Comparison of ENCODE assay signal across 11 mouse cellular contexts in the genomic region with DNA sequence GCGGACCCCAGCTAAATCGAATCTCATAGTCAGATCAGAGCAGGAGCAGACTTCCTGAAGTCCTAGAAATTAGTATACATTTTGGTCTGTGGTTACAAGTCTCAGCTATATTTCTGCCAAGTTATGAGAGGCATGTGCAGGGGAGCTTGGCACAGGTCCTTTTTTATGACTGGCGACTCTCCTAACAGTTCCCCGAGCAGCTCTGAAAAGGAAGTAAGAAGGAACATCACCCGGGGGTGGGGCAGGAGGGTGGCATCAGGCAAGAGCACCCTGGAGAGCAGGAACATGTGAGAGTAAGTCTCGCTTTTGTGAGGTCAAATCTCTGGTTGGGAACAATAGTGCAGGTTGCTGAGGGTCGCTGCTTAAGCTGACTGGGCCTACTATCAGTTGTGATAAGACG. TPM values are rescaled to one million over a fixed set of nuclear protein-coding genes. Genes with fewer than 3 reads are reported as not detected.
A peak's percentile ranks its signal among the peaks of the same experiment; 100 is the strongest.
DNase-seq lines count a peak whose midpoint lies in the region; ATAC-seq and TF ChIP-seq lines count a peak whose summit lies in the region.
"Had no signal": no experiment of that assay in that cellular context is flagged by ENCODE, and none has a peak within 500 bp of the region (broad histone marks: within the 10 kb centered on the region; RNA-seq: fewer than 3 reads in every experiment).

No protein-coding gene starts in this region.

- 26% methylated on average over 8 of the region's 8 CpGs for WGBS in forebrain, postnatal 0 days
- 48% methylated on average over 8 of the region's 8 CpGs for WGBS in forebrain, embryonic 10.5 days
- 45% methylated on average over 8 of the region's 8 CpGs for WGBS in liver, embryonic 12.5 days (ENCODE audit: insufficient replicate concordance)
- 29% methylated on average over 8 of the region's 8 CpGs for WGBS in stomach, postnatal 0 days

- H3K9ac ChIP-seq in forebrain, postnatal 0 days: 0 out of 2 replicates have a peak overlapping the region, but pooled peaks have one; percentile 1
- H3K9ac ChIP-seq in liver, embryonic 12.5 days: peak overlapping the region; percentile 40; the same call in 1 of the 2 replicates
- H3K9ac ChIP-seq in stomach, postnatal 0 days (ENCODE audit: low read length): peak overlapping the region; percentile 8
- H3K9ac ChIP-seq: limb, embryonic 12.5 days; neural tube, embryonic 15.5 days had no signal

- no peaks in the 10 kb centered on the region for H3K36me3 ChIP-seq in forebrain, postnatal 0 days (ENCODE audit: insufficient read depth)
- no peaks in the 10 kb centered on the region for H3K36me3 ChIP-seq in forebrain, embryonic 10.5 days (replicated peaks)
- no peaks in the 10 kb centered on the region for H3K36me3 ChIP-seq in liver, embryonic 12.5 days
- H3K36me3 ChIP-seq in stomach, postnatal 0 days (ENCODE audit: control insufficient read depth, insufficient read depth, low read length): no peaks in the 10 kb centered on the region
- H3K36me3 ChIP-seq: limb, embryonic 12.5 days; neural tube, embryonic 15.5 days had no signal

- TF ChIP-seq CTCF in forebrain, postnatal 0 days (IDR thresholded peaks at IDR 0.05; ENCODE audit: low read depth): no peak
- no peak for TF ChIP-seq CTCF in stomach, postnatal 0 days (IDR thresholded peaks at IDR 0.05; ENCODE audit: low read depth)

- no peak overlapping the region for H3K4me3 ChIP-seq in forebrain, postnatal 0 days (ENCODE audit: low read depth, low read length)
- H3K4me3 ChIP-seq in forebrain, embryonic 10.5 days: no peak overlapping the region
- H3K4me3 ChIP-seq in liver, embryonic 12.5 days: no peak overlapping the region
- no peak overlapping the region for H3K4me3 ChIP-seq in stomach, postnatal 0 days (ENCODE audit: low read depth, low read length)
- H3K4me3 ChIP-seq: limb, embryonic 12.5 days; neural tube, embryonic 15.5 days had no signal

- peak overlapping the region; percentile 4; the same call in 1 of the 2 replicates for H3K4me2 ChIP-seq in forebrain, postnatal 0 days (ENCODE audit: low read depth)
- H3K4me2 ChIP-seq in liver, embryonic 12.5 days: no peak overlapping the region
- peak overlapping the region; percentile 41 for H3K4me2 ChIP-seq in stomach, postnatal 0 days (replicated peaks; ENCODE audit: low read depth)
- H3K4me2 ChIP-seq: limb, embryonic 12.5 days had no signal

- no peaks in the 10 kb centered on the region for H3K9me3 ChIP-seq in forebrain, postnatal 0 days (ENCODE audit: low read length)
- H3K9me3 ChIP-seq in forebrain, embryonic 10.5 days: no peaks in the 10 kb centered on the region
- no peaks in the 10 kb centered on the region for H3K9me3 ChIP-seq in liver, embryonic 12.5 days (replicated peaks)
- no peaks in the 10 kb centered on the region for H3K9me3 ChIP-seq in stomach, postnatal 0 days (ENCODE audit: control insufficient read depth, low read length)
- H3K9me3 ChIP-seq: limb, embryonic 12.5 days; neural tube, embryonic 15.5 days had no signal

- H3K4me1 ChIP-seq in forebrain, postnatal 0 days (ENCODE audit: insufficient read depth): peaks cover 5% of the 10 kb centered on the region; the same call in 1 of the 2 replicates
- H3K4me1 ChIP-seq in forebrain, embryonic 10.5 days: peaks cover 34% of the 10 kb centered on the region
- H3K4me1 ChIP-seq in liver, embryonic 12.5 days: peaks cover 79% of the 10 kb centered on the region
- no peaks in the 10 kb centered on the region for H3K4me1 ChIP-seq in stomach, postnatal 0 days (replicated peaks; ENCODE audit: control insufficient read depth, insufficient read depth)

- DNase-seq in forebrain, postnatal 0 days: peak; percentile 43
- no peak for DNase-seq in forebrain, embryonic 10.5 days (ENCODE audit: extremely low spot score, low spot score)
- peak; percentile 67 for DNase-seq in right cerebral cortex, adult 18-20 months
- DNase-seq in right cerebral cortex, postnatal 4 days: no peak
- peak; percentile 50 for DNase-seq in stomach, postnatal 0 days (ENCODE audit: low spot score)
- DNase-seq in embryo, embryonic 10 days (ENCODE audit: low spot score): no peak
- no peak for DNase-seq in cerebellum, adult 9-11 months
- DNase-seq: thymus, postnatal 14 days had no signal

- no peak overlapping the region for H3K27ac ChIP-seq in forebrain, postnatal 0 days (ENCODE audit: low read depth, low read length)
- no peak overlapping the region for H3K27ac ChIP-seq in forebrain, embryonic 10.5 days
- H3K27ac ChIP-seq in liver, embryonic 12.5 days: no peak overlapping the region
- peak overlapping the region; percentile 46 for H3K27ac ChIP-seq in stomach, postnatal 0 days (replicated peaks)
- H3K27ac ChIP-seq: limb, embryonic 12.5 days; neural tube, embryonic 15.5 days had no signal

- TF ChIP-seq EP300 in stomach, postnatal 0 days (optimal IDR thresholded peaks at IDR 0.05): no peak

- no peak for ATAC-seq in forebrain, postnatal 0 days
- no peak for ATAC-seq in liver, embryonic 12.5 days
- ATAC-seq in stomach, postnatal 0 days (ENCODE audit: low FRiP score, low TSS enrichment): no peak

- H3K27me3 ChIP-seq in forebrain, postnatal 0 days (ENCODE audit: insufficient read depth, low read length): no peaks in the 10 kb centered on the region
- no peaks in the 10 kb centered on the region for H3K27me3 ChIP-seq in forebrain, embryonic 10.5 days (ENCODE audit: poor library complexity, severe bottlenecking)
- H3K27me3 ChIP-seq in liver, embryonic 12.5 days (replicated peaks): no peaks in the 10 kb centered on the region
- H3K27me3 ChIP-seq in stomach, postnatal 0 days (ENCODE audit: control insufficient read depth, insufficient read depth, low read length): no peaks in the 10 kb centered on the region
- H3K27me3 ChIP-seq: limb, embryonic 12.5 days; neural tube, embryonic 15.5 days had no signal

RNA-seq across cellular contexts. Expression of gene Ppp2r1b, which starts 5.6 kb away (rescaled TPM):
- 15.2 and 26.0 TPM in 2 replicates for total RNA-seq in forebrain, postnatal 0 days (2014; rRNA removed)
- polyA plus RNA-seq in forebrain, postnatal 0 days (2015; fragmentation: Nextera tagmentation; extraction: Ambion mirVana): 26.1 and 29.8 TPM in 2 replicates
- polyA plus RNA-seq in forebrain, embryonic 10.5 days (2016; fragmentation: Nextera tagmentation; extraction: Ambion mirVana): 170 and 171 TPM in 2 replicates
- polyA plus RNA-seq in liver, embryonic 12.5 days (2016; fragmentation: Nextera tagmentation; extraction: Ambion mirVana): 131 and 137 TPM in 2 replicates
- 32.6 and 33.2 TPM in 2 replicates for polyA plus RNA-seq in stomach, postnatal 0 days (2015; fragmentation: Nextera tagmentation; extraction: Ambion mirVana)

Comparison
In these comparisons a context has a peak if more than half of its experiments do, and no peak if none do; other contexts are left out.
1. DNase-seq: peak in forebrain, postnatal 0 days (single experiment), right cerebral cortex, adult 18-20 months (single experiment) and stomach, postnatal 0 days (single experiment); none in forebrain, embryonic 10.5 days (single experiment), right cerebral cortex, postnatal 4 days (single experiment), embryo, embryonic 10 days (single experiment) and cerebellum, adult 9-11 months (single experiment).
2. Peak in every context shown above with its lines, with median percentiles within 50 percentile points of each other: H3K9ac ChIP-seq.